Mouse (Mus musculus) heart, embryonic 13.5 days (tissue): ENCODE measurements around the gene Fam189a1. TPM values are rescaled to one million over a fixed set of nuclear protein-coding genes. Genes with fewer than 3 reads are reported as not detected.

ENCODE experiments used
- ATAC-seq: fragments of 200-750 bp; cut with Nextera tagmentation; 2 replicates; pipeline ENCODE4 v1.8.0; 2017; ENCODE audit warnings: moderate TSS enrichment; ENCODE audit not compliant: insufficient number of reproducible peaks, low FRiP score, low TSS enrichment; ENCODE audit errors: extremely low read depth
- H3K27ac ChIP-seq: fragments of 300-500 bp; sonication (generic); replicated peaks from 2 replicates; pipeline ENCODE4 v1.5.1; 2015; ENCODE audit warnings: moderate library complexity, mild to moderate bottlenecking, inconsistent platforms
- H3K27me3 ChIP-seq: fragments of 300-500 bp; sonication (generic); replicated peaks from 2 replicates; pipeline ENCODE4 v1.6.1; 2015; ENCODE audit warnings: mild to moderate bottlenecking, inconsistent platforms
- H3K36me3 ChIP-seq: fragments of 300-500 bp; sonication (generic); 2 replicates; pipeline ENCODE4 v1.6.1; 2015; ENCODE audit warnings: mild to moderate bottlenecking, inconsistent platforms
- H3K4me1 ChIP-seq: fragments of 300-500 bp; sonication (generic); 2 replicates; pipeline ENCODE4 v1.6.1; 2015; ENCODE audit warnings: inconsistent platforms
- H3K4me2 ChIP-seq: fragments of 300-500 bp; sonication (generic); 2 replicates; pipeline ENCODE4 v1.6.1; 2015; ENCODE audit warnings: inconsistent platforms, mild to moderate bottlenecking, moderate library complexity
- H3K4me3 ChIP-seq: fragments of 300-500 bp; sonication (generic); 2 replicates; pipeline ENCODE4 v1.5.1; 2015; ENCODE audit warnings: moderate library complexity, mild to moderate bottlenecking, inconsistent platforms
- H3K9ac ChIP-seq: fragments of 300-500 bp; sonication (generic); 2 replicates; pipeline ENCODE4 v1.6.1; 2015; ENCODE audit warnings: inconsistent platforms, mild to moderate bottlenecking, moderate library complexity
- H3K9me3 ChIP-seq: fragments of 300-500 bp; sonication (generic); 2 replicates; pipeline ENCODE4 v1.6.1; 2016; ENCODE audit warnings: inconsistent platforms
- WGBS: fragments of 180-500 bp; shearing (Covaris S2); methylation state at CpG from one replicate; pipeline ENCODE4 v1.1.7; 2015; ENCODE audit warnings: mixed read lengths; 5-methylcytosine and 5-hydroxymethylcytosine counted together
- polyA plus RNA-seq: library from polyadenylated mRNA; unstranded; fragments of >200 nt; fragmentation: Nextera tagmentation; extraction: Ambion mirVana; gene quantifications from 2 replicates; pipeline ENCODE4 v1.2.1, GENCODE M21; 2015

Gene Fam189a1
- polyA plus RNA-seq, 1 experiment from 2014 or later = 0.32 TPM

DNA sequence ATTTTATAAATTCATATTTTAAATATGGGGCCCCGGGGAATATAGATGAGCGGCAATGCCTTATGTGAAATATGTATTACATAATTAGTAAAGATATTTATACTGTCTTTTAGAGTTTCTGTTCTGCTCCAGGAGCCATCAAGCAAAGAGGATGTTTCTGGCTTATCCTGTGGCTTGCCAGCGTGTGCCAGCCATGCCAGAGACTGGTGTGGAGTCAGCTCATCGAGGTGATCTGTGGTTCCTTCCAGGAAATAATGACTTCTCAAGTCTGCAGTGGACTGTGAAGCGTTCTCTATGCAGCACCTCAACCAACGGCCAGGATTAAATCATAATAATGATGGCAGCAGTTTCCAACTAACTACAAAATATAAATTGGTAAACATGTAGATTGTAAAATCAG lies 125.2 kb downstream of the Fam189a1 start:
- H3K9ac ChIP-seq = no peak overlapping the region
- H3K4me1 ChIP-seq = 0 out of 2 replicates have a peak, but pooled peaks cover 2% of the 10 kb centered on the region
- H3K27me3 ChIP-seq = 0 out of 2 replicates have a peak, but pooled peaks cover 7% of the 10 kb centered on the region
- WGBS = 81% methylated on average over 6 of the region's 6 CpGs
- no peak for ATAC-seq
- no peak overlapping the region for H3K27ac ChIP-seq
- no peaks in the 10 kb centered on the region for H3K9me3 ChIP-seq
- no peak overlapping the region for H3K4me3 ChIP-seq
- H3K36me3 ChIP-seq = no peaks in the 10 kb centered on the region
- no peak overlapping the region for H3K4me2 ChIP-seq

DNA sequence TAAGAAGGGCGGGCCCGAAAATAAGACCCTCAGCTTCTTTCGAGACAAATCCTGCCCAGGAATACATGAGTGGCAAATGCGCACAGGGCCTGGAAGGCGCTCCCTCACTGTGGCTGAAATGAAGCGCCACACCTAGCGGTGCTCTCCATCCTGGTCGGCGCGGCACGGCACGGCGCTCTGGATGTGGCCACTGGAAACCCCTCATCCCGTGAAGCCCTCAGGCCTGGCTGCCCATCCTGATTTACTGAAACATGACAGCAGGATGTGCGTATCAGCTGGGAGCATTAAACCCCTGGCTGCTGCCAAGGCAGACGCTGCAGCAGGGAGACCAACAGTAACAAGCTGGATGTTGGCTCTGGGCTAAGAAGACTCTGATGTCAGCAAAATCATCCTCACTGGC lies 126.4 kb downstream of the Fam189a1 start:
- no peaks in the 10 kb centered on the region for H3K9me3 ChIP-seq
- 0 out of 2 replicates have a peak, but pooled peaks cover 7% of the 10 kb centered on the region for H3K27me3 ChIP-seq
- H3K4me2 ChIP-seq = no peak overlapping the region
- 0 out of 2 replicates have a peak, but pooled peaks cover 2% of the 10 kb centered on the region for H3K4me1 ChIP-seq
- H3K4me3 ChIP-seq = no peak overlapping the region
- WGBS = 76% methylated on average over 16 of the region's 16 CpGs
- H3K36me3 ChIP-seq = no peaks in the 10 kb centered on the region
- no peak overlapping the region for H3K27ac ChIP-seq
- no peak overlapping the region for H3K9ac ChIP-seq
- no peak for ATAC-seq

- Histone ChIP-seq H3K36me3 (no peaks in the 10 kb centered on the region), H3K4me3 (no peak overlapping the region), H3K9ac (no peak overlapping the region), H3K27me3 (no peaks in the 10 kb centered on the region), H3K27ac (no peak overlapping the region), H3K4me1 (no peaks in the 10 kb centered on the region), H3K4me2 (no peak overlapping the region), H3K9me3 (no peaks in the 10 kb centered on the region)
- ATAC-seq = no peak
- 50% methylated on average over 2 of the region's 2 CpGs for WGBS
These were observed 135.1 kb downstream of the Fam189a1 start for GRCm38 (mm10) chr7:65021298-65021697.

DNA sequence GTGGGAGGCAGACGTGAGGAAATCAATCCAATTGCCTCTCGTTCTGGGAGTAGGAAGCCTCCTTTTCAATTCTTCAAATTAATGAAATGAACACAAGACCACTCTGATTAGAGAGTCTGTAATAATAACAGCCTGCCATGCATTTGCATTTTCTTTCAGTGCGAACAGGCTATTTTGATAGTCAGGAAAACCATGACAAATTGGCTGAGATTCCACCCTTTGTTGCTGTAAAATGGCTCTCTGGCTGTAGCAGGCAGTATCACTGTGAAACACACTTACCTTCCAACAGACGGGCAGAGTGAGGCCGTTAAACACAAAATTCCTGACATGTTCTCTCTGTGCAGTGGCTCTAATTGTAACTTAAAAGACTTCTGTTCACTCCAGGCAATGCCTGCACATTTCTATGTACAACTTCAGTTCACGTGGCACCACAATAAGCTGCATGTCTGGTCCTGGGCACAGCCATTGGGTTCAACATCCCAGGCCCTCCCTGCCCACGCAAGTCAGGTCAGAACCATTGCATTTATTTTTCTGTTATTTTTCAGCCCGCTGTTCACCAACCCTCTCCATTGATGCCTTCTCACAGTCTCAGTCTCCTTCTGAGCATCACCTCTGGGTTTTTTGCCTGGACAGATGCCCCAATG lies 138.2 kb downstream of the Fam189a1 start:
- no peak overlapping the region for H3K9ac ChIP-seq
- WGBS = 66% methylated on average over 8 of the region's 8 CpGs
- H3K36me3 ChIP-seq = no peaks in the 10 kb centered on the region
- no peak overlapping the region for H3K4me2 ChIP-seq
- no peak for ATAC-seq
- no peak overlapping the region for H3K27ac ChIP-seq
- H3K4me1 ChIP-seq = no peaks in the 10 kb centered on the region
- no peak overlapping the region for H3K4me3 ChIP-seq
- H3K9me3 ChIP-seq = no peaks in the 10 kb centered on the region
- no peaks in the 10 kb centered on the region for H3K27me3 ChIP-seq

DNA sequence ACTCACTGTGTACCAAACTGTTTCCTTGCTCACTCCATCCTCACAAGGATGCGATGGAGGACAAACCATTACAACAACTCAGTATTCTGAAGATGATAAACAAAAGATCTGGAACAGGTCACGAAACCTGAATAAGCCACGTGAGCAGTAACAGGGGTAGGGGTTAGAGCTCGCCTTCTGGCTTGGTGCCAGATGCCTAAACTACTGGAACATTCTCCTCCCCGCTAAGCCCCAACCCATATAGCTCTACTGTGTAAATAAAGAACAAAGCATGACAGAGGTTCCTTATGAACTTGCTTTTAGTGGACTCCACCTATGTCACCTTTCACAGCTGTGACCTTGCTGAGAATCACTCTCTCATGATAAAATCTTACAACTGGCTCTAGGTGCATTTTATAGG lies 139.0 kb downstream of the Fam189a1 start:
- WGBS = 74% methylated on average over 5 of the region's 5 CpGs
- ATAC-seq = no peak

GRCm38 (mm10) chr7:65011133-65011532 lies 145.2 kb downstream of the Fam189a1 start:
- Histone ChIP-seq H3K36me3 (no peaks in the 10 kb centered on the region), H3K4me3 (no peak overlapping the region), H3K27ac (peak overlapping the region; percentile 66), H3K9me3 (peaks cover 1% of the 10 kb centered on the region; the same call in 1 of the 2 replicates), H3K9ac (no peak overlapping the region), H3K27me3 (no peaks in the 10 kb centered on the region), H3K4me2 (no peak overlapping the region), H3K4me1 (peaks cover 17% of the 10 kb centered on the region)
- WGBS = 35% methylated on average over 6 of the region's 6 CpGs
- no peak for ATAC-seq

More for the DNA sequence above, 139.0 kb downstream of the Fam189a1 start:
- Histone ChIP-seq H3K27ac (no peak overlapping the region), H3K9ac (no peak overlapping the region), H3K4me1 (no peaks in the 10 kb centered on the region), H3K36me3 (no peaks in the 10 kb centered on the region), H3K4me3 (no peak overlapping the region), H3K4me2 (no peak overlapping the region), H3K9me3 (no peaks in the 10 kb centered on the region), H3K27me3 (no peaks in the 10 kb centered on the region)

DNA sequence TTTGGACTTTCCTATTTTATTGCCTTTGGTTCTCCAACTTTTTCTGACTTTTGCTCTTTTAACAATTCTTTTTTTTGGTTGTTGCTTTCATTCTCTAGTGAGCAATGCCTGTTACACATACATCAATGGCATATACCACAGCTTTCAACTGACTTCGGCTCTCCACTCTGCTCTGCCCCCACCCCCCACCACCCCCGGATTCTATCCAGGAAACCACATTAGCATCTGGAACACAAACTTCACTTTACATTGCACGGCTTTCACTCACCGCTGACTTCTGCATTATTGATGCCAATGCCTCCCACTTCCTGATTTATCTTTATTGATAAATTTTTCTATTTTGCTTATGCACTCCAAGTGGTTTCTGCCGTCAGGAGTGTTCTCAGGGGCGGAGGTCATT lies 146.1 kb downstream of the Fam189a1 start:
- Histone ChIP-seq H3K4me2 (no peak overlapping the region), H3K9me3 (peaks cover 3% of the 10 kb centered on the region; the same call in 1 of the 2 replicates), H3K9ac (no peak overlapping the region), H3K36me3 (no peaks in the 10 kb centered on the region), H3K4me1 (peaks cover 17% of the 10 kb centered on the region), H3K4me3 (no peak overlapping the region), H3K27ac (no peak overlapping the region), H3K27me3 (no peaks in the 10 kb centered on the region)
- WGBS = 63% methylated on average over 6 of the region's 6 CpGs
- ATAC-seq = no peak

GRCm38 (mm10) chr7:65005731-65006130 lies 150.6 kb downstream of the Fam189a1 start:
- ATAC-seq = no peak
- no peak overlapping the region for H3K4me2 ChIP-seq
- peaks cover 4% of the 10 kb centered on the region for H3K4me1 ChIP-seq
- no peaks in the 10 kb centered on the region for H3K27me3 ChIP-seq
- H3K4me3 ChIP-seq = no peak overlapping the region
- no peak overlapping the region for H3K27ac ChIP-seq
- no peak overlapping the region for H3K9ac ChIP-seq
- 64% methylated on average over 2 of the region's 2 CpGs for WGBS
- no peaks in the 10 kb centered on the region for H3K36me3 ChIP-seq
- peaks cover 3% of the 10 kb centered on the region; the same call in 1 of the 2 replicates for H3K9me3 ChIP-seq

DNA sequence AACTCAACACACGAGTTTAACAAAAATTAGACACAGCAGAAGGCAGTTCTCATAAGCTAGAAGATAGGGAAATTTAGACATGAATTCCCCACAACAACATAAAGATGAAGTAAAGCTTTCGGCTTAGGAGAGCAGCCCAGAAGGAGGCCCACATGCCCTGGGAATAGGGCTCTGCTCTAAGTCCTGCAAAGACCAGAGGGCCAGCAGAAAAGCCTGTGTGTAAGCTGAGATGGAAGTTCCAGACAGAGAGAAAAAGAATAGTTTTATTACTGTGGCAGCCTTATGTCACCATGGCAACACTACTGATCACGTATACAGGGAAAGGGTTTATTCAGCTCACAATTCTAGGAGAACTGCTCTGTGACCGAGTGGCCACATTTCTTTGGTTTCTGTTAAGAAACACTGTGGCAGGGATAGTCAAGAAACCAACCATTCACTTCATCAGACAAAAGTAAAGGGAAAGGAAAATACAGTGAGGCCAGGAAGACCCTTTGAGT lies 156.6 kb downstream of the Fam189a1 start:
- H3K9ac ChIP-seq = no peak overlapping the region
- no peak overlapping the region for H3K4me3 ChIP-seq
- no peaks in the 10 kb centered on the region for H3K4me1 ChIP-seq
- no peaks in the 10 kb centered on the region for H3K27me3 ChIP-seq
- no peak for ATAC-seq
- no peak overlapping the region for H3K4me2 ChIP-seq
- no peaks in the 10 kb centered on the region for H3K36me3 ChIP-seq
- H3K27ac ChIP-seq = no peak overlapping the region
- 75% methylated on average over 4 of the region's 4 CpGs for WGBS
- H3K9me3 ChIP-seq = no peaks in the 10 kb centered on the region

DNA sequence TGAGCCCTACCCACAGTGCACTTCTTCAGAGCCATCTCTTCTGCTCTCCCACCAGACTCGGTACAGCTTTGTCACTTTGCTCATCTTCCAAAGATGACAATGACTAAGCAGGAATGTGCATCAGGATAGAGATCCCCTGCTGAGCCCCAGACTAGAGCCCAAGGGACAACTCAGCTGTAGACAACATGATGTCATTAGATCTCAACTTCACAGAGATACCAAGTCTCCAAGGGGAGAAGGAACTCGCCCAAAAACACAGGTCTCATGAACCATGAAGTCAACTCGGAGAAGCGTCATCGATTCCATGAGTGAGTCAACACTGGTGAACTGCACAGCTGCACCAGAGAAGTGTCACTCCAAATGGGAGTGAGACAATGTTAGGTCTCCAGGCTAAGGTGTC lies 158.6 kb downstream of the Fam189a1 start:
- H3K27me3 ChIP-seq = no peaks in the 10 kb centered on the region
- no peak overlapping the region for H3K4me3 ChIP-seq
- ATAC-seq = no peak
- WGBS = 76% methylated on average over 5 of the region's 5 CpGs
- no peaks in the 10 kb centered on the region for H3K4me1 ChIP-seq
- H3K27ac ChIP-seq = no peak overlapping the region
- H3K9ac ChIP-seq = no peak overlapping the region
- no peaks in the 10 kb centered on the region for H3K36me3 ChIP-seq
- H3K4me2 ChIP-seq = no peak overlapping the region
- no peaks in the 10 kb centered on the region for H3K9me3 ChIP-seq

DNA sequence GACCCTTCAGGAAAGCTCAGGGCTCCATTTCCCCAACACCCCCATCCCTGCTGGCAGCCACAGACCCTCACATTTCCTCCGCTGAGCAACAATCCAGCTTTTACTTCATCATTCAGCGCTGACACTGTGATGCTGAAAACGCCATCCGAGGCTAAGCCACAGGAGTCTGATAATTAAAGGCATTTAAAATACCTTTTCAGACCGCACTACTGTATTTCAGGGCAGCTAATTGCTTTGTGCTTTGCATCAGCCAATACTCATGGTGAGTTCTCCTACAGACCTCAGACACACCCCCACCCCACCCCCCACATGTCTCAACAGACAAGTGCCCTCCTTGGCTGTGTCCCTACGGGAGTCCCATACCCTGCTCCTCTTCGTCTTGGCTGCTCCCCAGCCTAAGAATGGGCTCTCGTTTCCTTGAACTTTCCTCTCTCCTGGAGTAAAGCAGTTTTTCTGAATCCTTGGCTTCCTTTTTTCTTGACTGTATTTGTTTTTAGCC lies 160.4 kb downstream of the Fam189a1 start:
- H3K27ac ChIP-seq = no peak overlapping the region
- no peak for ATAC-seq
- no peaks in the 10 kb centered on the region for H3K27me3 ChIP-seq
- H3K9me3 ChIP-seq = no peaks in the 10 kb centered on the region
- no peaks in the 10 kb centered on the region for H3K36me3 ChIP-seq
- no peak overlapping the region for H3K4me2 ChIP-seq
- 59% methylated on average over 8 of the region's 8 CpGs for WGBS
- no peak overlapping the region for H3K4me3 ChIP-seq
- H3K4me1 ChIP-seq = no peaks in the 10 kb centered on the region
- H3K9ac ChIP-seq = no peak overlapping the region

DNA sequence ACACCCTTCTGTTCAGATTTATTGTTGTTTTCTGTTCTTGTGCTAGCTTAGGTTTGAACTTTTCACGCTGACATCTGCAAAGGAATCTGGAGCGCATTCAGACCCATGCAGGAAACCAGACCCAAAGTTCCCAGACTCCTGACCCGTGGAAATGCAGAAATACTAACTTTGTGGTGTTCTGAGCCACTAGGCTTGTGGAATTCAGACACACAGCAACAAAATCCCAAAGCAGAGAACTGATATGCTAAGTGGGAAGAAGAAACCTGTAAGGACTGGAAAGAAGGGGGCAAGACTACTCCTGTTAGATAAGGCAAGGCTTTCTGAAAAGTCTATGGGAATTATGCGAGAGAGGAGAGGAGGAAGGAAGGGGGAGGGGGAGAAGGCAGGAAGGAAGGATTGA lies 167.0 kb downstream of the Fam189a1 start:
- no peaks in the 10 kb centered on the region for H3K36me3 ChIP-seq
- WGBS = 66% methylated on average over 4 of the region's 4 CpGs
- no peak overlapping the region for H3K27ac ChIP-seq
- H3K9me3 ChIP-seq = no peaks in the 10 kb centered on the region
- no peak for ATAC-seq
- H3K9ac ChIP-seq = no peak overlapping the region
- H3K4me1 ChIP-seq = no peaks in the 10 kb centered on the region
- no peak overlapping the region for H3K4me3 ChIP-seq
- H3K4me2 ChIP-seq = no peak overlapping the region
- no peaks in the 10 kb centered on the region for H3K27me3 ChIP-seq
